Mouse (Mus musculus): ENCODE data around the gene Gm10945.

Gene Gm10945

DNA sequence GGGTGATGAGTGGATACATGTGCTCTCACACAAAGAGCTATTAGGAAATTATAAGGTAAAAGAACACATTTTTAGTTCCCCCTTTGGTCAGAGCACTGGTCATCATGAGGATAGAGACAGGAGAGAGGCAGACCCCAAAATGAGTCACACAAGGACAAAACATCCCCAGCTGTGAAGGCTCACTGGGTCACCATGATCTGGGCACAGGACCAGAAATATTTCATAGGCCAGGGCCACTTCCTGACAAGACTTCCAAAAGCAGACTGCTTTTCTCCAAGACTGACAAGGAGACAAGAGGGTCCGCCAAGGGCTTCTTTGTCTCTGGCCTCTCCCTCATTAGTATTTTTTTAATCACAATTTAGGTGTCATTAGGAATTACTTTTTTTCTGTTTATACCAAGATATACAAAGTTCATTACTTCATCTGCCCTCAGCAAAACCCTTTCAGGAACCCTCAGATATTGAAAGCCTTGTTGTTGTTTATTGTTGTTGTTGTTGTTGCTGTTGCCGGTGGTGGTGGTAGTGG is at the start of gene Gm10945:
Gm10945 (minus strand) TSS at position 475 of the 525 bp plus-strand sequence.
- no peak for DNase-seq (ENCODE audit: low spot score in 2 of 2)

- no peak for DNase-seq (ENCODE audit: low spot score in 2 of 2)
Observed at GRCm38 (mm10) chr10:6790226-6790625, 28.7 kb upstream of the Gm10945 start.

- DNase-seq (ENCODE audit: low spot score in 2 of 2): no peak
Observed at GRCm38 (mm10) chr10:6788517-6789237, 27.1 kb upstream of the Gm10945 start.

- DNase-seq (ENCODE audit: low spot score in 2 of 2): no peak
Observed at GRCm38 (mm10) chr10:6758206-6758605, 3.4 kb downstream of the Gm10945 start, which contains the start of gene Oprm1. Oprm1 (plus strand) TSS chr10:6758506.

- no peak for DNase-seq (ENCODE audit: low spot score in 2 of 2)
Observed at GRCm38 (mm10) chr10:6753375-6753774, 8.2 kb downstream of the Gm10945 start.

DNA sequence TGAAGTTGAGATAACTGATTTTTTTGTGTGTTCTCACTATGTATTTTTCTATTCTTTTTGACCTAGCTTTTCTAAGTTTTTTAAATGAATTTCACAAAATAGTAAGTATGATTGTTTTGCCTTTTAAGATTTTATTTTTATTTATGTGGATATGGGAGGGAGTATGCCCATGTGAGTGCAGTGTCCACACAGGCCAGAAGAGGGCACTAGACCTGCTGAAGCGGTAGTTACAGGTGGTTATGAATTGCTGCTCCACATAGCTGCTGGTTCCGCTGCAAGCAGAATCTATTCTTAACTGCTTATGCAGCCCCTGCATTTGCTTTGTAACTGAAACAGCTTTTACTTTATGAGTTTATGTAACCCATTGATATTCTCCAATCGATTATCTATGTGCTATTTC is 33.1 kb downstream of the Gm10945 start:
- no peak for DNase-seq (ENCODE audit: low spot score in 2 of 2)

DNA sequence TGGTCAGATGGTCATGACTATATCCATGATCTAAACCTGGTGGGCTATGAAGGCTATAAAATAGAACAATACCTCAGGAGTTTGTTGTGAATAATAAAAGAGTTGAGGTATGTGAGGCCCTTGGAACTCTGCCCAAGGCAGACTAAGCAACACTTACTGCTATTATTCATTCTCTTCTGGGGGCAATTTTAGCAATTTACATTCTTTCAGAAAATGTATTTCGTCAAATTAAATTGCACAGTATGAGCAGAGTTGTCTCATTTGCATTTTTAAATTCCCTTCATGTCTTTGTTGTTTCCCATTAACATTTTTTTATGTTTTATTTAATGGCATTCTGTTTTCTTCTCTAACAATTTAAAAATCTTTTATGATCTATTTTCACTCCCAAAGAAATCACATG is 37.8 kb downstream of the Gm10945 start:
- DNase-seq (ENCODE audit: low spot score in 2 of 2): no peak

- no peak for DNase-seq (ENCODE audit: low spot score in 2 of 2)
Observed at GRCm38 (mm10) chr10:6717181-6717948, 44.2 kb downstream of the Gm10945 start.

DNA sequence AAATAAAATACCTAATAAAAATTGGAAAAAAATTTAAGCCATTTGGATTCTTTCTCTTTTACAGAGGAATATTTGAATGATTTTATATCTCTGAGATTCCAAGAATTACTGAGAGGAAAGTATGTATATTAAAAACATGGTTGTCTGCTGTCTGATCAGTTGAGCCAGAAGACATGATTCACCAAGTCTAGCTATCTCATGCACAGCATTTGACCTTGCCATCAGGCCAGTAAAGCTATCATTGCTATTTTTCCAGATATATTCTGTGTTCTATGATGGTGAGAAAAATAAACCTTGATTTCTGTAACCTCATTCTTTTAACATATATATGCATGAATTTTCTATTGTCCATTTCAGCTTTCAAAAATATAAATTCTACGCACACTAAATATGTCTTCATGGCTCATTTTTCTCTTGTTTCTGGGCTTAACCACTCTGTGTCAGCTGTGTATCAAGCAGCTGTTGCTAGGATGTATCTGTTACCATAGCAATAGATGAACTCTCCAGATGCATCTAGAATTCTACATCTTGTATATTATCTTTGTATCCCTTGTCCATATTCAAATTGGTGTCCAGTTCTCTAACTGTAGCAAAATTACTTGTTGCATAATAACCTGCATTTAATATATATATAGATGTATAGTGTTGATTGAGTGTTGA is 56.2 kb downstream of the Gm10945 start:
- DNase-seq (ENCODE audit: low spot score in 2 of 2): no peak

DNA sequence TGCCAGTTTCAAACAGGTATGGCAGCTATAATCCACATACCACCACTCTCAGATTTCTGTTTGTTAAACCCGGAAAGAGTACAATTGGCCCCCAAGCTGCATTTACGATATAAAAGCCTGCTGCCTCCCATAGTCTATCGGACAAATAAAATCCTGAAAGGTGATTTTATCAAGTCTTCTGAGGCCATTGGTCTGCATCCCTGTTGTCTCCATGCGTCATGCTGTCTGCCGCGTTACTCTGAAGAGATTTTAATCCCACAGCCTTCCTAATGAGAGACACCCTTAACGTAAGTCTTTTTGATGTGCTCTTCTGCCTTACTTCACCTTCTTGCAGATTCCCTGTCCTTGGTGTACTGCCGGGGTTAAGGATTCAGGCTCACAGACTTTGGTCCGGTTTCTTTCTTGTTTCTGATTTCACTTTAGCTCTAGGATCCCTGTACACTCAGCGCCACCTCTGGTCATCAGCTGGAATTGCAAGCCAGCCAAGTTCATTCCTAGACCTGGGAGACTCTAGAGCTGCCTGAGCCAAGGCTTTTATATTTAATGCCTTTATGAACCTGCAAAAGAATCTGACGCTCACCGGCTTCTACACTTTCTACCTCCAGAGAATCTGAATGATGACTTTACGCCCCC is 67.2 kb downstream of the Gm10945 start:
- no peak for DNase-seq (ENCODE audit: low spot score in 2 of 2)

Data from natural killer cell, adult 2 months (primary cell).